Mouse (Mus musculus): ENCODE results near the gene Sugct.

DNA sequence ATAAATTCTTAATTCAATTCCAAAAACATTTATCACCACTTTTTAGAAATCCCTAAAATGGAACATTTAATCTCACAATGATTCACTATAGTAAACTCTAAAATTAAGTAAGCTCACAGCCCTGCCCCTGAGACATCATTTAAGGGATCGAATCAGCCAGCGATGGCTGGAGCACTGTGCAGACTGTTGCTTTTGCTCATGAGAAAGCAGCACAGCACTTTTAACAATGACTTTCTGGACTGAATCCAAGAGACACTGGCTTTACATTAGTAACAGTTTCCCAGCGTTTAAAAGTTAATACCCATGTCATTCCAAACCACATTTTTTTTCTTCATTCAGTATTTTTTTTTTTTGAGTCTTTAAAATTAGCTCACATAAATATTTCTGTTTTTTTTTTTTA lies 398.9 kb downstream of the Sugct start:
- TF ChIP-seq CTCF (IDR thresholded peaks at IDR 0.05; ENCODE audit: control insufficient read depth, insufficient read depth, low read length), result no peak
- no peak for TF ChIP-seq POLR2A (IDR thresholded peaks at IDR 0.05; ENCODE audit: borderline replicate concordance, control insufficient read depth, low read depth, low read length)
